Mouse (Mus musculus): ENCODE data around the gene Fbxo42.

The Fbxo42 gene

GRCm38 (mm10) chr4:141214337-141214851 is 66.7 kb downstream of the Fbxo42 start:
- DNase-seq (ENCODE audit: extremely low spot score, low spot score) = peak; percentile 43

- DNase-seq (ENCODE audit: extremely low spot score, low spot score) = no peak
These were observed 72.0 kb downstream of the Fbxo42 start for GRCm38 (mm10) chr4:141219583-141220213.

GRCm38 (mm10) chr4:141221848-141222247 is 74.1 kb downstream of the Fbxo42 start:
- DNase-seq (ENCODE audit: extremely low spot score, low spot score) = no peak

- no peak for DNase-seq (ENCODE audit: extremely low spot score, low spot score)
These were observed 75.0 kb downstream of the Fbxo42 start for GRCm38 (mm10) chr4:141222752-141223151.

GRCm38 (mm10) chr4:141228687-141229086 is 81.0 kb downstream of the Fbxo42 start:
- DNase-seq (ENCODE audit: extremely low spot score, low spot score) = no peak

- no peak for DNase-seq (ENCODE audit: extremely low spot score, low spot score)
These were observed 85.5 kb downstream of the Fbxo42 start for GRCm38 (mm10) chr4:141233196-141233595.

- DNase-seq (ENCODE audit: extremely low spot score, low spot score) = no peak
These were observed 87.9 kb downstream of the Fbxo42 start for GRCm38 (mm10) chr4:141235537-141236111.

GRCm38 (mm10) chr4:141236856-141237255 is 89.1 kb downstream of the Fbxo42 start:
- no peak for DNase-seq (ENCODE audit: extremely low spot score, low spot score)

GRCm38 (mm10) chr4:141238492-141239387 is 91.0 kb downstream of the Fbxo42 start:
- no peak for DNase-seq (ENCODE audit: extremely low spot score, low spot score)

GRCm38 (mm10) chr4:141239388-141240125 is 91.8 kb downstream of the Fbxo42 start, which contains the start of gene Arhgef19:
Arhgef19 (plus strand) TSS chr4:141239499.
- peak; percentile 80 for DNase-seq (ENCODE audit: extremely low spot score, low spot score)

- peak; percentile 27 for DNase-seq (ENCODE audit: extremely low spot score, low spot score)
These were observed 92.9 kb downstream of the Fbxo42 start for GRCm38 (mm10) chr4:141240617-141241016.

GRCm38 (mm10) chr4:141241861-141242260 is 94.1 kb downstream of the Fbxo42 start:
- DNase-seq (ENCODE audit: extremely low spot score, low spot score) = no peak

GRCm38 (mm10) chr4:141242651-141243241 is 95.0 kb downstream of the Fbxo42 start:
- no peak for DNase-seq (ENCODE audit: extremely low spot score, low spot score)

GRCm38 (mm10) chr4:141243636-141244035 is 95.9 kb downstream of the Fbxo42 start:
- no peak for DNase-seq (ENCODE audit: extremely low spot score, low spot score)

- DNase-seq (ENCODE audit: extremely low spot score, low spot score) = no peak
These were observed 96.7 kb downstream of the Fbxo42 start for GRCm38 (mm10) chr4:141244401-141244800.

GRCm38 (mm10) chr4:141244931-141245425 is 97.3 kb downstream of the Fbxo42 start:
- no peak for DNase-seq (ENCODE audit: extremely low spot score, low spot score)

GRCm38 (mm10) chr4:141246089-141246997 is 98.6 kb downstream of the Fbxo42 start:
- no peak for DNase-seq (ENCODE audit: extremely low spot score, low spot score)

GRCm38 (mm10) chr4:141246998-141247350 is 99.3 kb downstream of the Fbxo42 start:
- no peak for DNase-seq (ENCODE audit: extremely low spot score, low spot score)

- DNase-seq (ENCODE audit: extremely low spot score, low spot score) = peak; percentile 35
These were observed 100.3 kb downstream of the Fbxo42 start for GRCm38 (mm10) chr4:141247776-141248613.
